Mouse (Mus musculus) embryo, embryonic 11.5 days (tissue): ENCODE measurements around the gene Ncdn.

ENCODE experiments used
- DNase-seq: peaks from one replicate; pipeline ENCODE4 v3.0.0-alpha.2; 2012; ENCODE audit warnings: low read depth, low spot score

Ncdn gene

DNA sequence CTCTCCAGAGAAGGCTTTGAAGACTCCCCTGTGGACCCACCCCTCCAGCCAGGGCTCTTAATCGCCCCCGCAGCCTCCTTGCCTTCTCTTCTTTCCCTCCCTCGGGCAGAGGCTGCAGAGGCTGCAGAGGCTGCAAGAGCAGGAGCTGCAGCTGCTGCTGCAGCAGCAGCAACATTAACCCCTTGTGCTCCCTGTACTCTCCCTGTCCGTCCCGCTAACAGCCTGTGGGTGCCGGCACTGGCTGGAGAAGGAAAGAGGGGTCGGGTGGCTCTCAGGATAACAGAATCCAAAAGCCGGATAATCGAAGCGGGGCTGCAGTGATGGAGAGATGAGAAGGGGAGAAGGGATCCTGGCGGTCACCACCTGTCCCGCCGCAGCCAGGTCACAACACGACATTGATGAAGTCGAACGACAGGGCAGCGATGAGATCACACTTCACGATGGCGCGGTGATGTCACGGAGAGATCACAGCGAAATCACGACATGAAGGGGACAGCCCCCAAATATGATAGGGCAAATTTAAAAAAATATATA, 563 bp downstream of the Ncdn start:
- DNase-seq: no peak

GRCm38 (mm10) chr4:126752024-126752607, 1.1 kb downstream of the Ncdn start:
- DNase-seq: no peak

DNA sequence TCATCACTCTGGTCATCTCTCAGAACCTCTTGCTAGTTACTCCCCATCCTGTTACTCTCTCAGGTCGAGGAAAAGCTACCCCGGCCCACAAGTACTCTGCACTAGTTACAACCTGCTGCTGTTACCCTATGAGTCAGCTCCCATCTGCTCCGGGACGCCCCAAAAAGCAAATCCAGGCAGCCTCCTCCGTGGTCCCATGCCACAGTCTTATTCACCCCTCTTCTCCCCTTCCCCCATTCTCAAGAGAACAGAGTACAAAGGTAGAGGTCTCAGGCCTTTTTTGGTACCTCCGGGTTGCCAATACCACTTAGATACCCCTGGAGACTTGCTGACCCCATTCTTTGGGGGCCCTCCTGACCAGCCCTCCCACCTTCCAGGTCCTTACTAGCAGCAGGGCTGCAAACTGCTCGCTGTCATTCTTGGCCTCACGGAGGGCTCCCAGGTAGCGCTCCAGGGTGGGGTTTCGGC, 1.6 kb downstream of the Ncdn start:
- no peak for DNase-seq

DNA sequence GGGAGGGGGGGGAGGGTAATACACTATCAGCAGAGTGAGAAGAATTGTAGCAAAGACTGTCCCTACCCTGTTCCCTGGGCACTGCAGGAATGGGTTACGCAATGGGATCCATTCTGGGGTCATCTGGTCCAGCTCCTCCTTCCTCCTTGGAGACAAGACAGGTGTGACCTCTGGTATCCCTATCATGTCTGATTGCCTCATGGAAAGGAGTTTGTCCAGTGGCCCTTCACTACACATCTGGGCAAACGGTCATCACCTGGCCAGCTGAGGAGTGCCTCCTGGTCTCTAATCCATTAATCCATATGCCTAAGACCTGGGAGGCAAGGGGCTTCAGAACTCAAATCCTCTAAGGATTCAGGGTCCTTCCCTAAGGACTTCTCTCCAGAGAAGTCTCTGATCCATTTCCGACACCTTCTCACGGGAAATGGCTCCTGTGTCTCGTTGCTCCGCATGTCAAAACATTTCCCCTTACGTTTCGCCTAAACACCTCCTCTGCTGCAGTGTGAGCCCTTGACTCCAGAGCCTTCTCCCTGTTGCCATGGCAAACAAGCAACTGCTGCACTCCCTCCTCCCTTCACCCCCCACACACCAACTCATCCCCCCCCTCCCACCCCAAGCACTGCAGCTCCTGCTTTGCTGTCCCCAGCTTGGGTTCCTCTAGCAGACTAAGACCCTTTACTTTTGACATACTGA, 2.2 kb downstream of the Ncdn start:
- DNase-seq: no peak

DNA sequence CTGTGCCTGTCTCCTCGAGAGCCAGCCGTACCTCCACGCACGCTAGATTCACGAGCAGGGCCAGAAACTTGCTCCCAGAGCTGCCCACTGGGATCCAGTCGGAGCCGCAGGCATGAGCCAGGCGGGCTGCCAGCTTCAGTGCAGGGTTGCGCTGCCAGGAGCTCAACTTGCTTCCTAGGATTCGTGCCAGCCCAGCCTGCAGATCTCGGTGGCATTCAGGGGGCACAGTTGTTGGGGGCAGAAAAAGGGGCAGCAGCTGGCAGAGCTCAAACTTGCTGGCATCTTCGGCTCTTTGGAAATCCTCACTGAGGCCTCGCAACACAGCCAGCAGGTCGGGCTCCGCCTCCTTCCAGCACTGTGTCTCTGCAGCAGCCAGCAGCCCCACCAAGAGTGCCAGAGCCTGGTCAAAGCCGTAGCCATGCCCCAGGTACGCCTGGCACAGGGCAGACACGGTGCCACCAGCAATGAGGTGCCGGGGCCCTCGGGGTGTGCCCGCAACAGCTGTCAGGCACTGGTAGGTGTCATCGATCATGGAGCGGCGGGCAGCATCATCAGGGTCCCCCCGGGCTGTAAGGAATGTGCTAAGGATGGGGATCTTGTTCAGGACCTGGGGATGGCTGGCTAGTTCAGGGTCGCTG, 3.1 kb downstream of the Ncdn start:
- no peak for DNase-seq

DNA sequence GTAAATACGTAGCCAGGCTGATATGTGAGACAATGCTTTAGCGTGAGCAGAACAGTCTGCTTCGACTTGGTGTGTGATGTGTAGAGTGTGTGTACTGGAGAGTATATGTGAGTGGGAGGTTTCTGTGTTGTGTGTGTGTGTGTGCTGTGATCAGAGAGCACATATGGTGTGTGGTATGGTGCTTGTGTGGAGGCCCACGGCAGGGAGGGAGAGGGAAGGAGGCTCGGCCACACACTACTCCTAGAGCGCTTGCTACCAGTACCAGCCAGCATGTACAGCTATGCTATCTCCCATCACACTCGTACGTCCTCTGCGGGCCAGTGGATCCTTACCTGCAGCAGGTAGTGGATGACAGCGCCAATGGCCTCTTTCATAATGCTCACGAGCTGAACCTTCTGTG, 3.7 kb downstream of the Ncdn start:
- no peak for DNase-seq

GRCm38 (mm10) chr4:126748381-126748780, 4.9 kb downstream of the Ncdn start:
- no peak for DNase-seq

DNA sequence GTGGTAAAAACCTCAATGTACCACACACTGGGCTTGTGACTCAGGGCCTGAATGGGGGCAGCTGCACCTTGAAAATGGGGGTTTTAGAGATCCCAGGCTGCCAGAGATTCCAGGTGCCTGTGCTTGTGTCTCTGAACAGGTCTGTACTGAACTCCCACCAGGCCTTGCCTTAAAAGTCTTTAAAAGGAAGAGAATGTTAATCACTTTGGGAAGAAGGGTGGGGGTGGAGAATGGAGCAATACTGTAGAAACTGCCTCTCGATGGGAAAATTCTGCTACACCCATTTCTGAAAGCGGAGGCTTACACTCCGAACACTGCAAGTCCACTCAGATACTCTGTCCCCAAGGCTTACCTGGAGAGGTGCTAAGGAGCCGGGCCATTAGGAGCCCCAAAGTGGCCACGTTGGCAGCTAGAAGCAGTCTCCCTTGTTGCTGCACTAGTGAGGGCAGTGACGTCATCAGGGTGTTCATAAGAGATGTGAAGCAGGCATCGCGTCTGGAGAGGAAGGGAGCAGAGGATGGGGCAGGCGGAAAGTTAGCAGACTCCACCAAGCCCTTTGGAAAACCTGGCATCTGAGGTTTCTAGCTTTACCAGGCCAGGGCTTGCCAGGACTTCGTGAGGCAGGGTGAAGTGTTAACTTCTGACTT, 6.9 kb downstream of the Ncdn start:
- DNase-seq: no peak

- DNase-seq: no peak
These were observed 7.6 kb downstream of the Ncdn start for GRCm38 (mm10) chr4:126745506-126746193.

- no peak for DNase-seq
These were observed 8.4 kb downstream of the Ncdn start for GRCm38 (mm10) chr4:126744831-126745230.

DNA sequence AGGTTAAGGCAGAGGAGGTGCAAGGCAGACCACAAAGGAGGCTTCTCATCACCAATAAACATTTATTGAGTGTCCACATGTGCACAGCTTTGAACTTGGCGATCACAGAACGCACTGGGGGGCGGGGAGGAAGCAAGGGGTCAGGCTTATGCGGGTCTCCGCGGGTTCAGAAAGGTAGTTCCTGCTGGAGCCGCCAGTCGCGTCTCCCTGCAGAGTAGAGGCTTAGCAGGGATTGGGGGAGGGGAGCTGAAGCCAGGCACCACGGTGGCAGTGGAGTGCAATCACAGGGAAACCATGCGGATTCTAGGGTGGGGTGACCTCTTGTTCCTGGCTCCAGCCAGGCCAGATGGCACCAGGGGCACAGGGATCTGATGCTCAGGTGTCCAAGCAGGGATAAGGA, 9.5 kb downstream of the Ncdn start:
- no peak for DNase-seq

- no peak for DNase-seq
These were observed 10.3 kb downstream of the Ncdn start for GRCm38 (mm10) chr4:126742976-126743375.

GRCm38 (mm10) chr4:126741448-126741847, 11.8 kb downstream of the Ncdn start:
- peak; percentile 63 for DNase-seq

GRCm38 (mm10) chr4:126739966-126740676, 13.1 kb downstream of the Ncdn start:
- DNase-seq: no peak

- no peak for DNase-seq
These were observed 17.2 kb downstream of the Ncdn start, which contains the start of gene Tfap2e for GRCm38 (mm10) chr4:126736001-126736414. Gene Tfap2e, minus strand, starts transcription at chr4:126736240.

DNA sequence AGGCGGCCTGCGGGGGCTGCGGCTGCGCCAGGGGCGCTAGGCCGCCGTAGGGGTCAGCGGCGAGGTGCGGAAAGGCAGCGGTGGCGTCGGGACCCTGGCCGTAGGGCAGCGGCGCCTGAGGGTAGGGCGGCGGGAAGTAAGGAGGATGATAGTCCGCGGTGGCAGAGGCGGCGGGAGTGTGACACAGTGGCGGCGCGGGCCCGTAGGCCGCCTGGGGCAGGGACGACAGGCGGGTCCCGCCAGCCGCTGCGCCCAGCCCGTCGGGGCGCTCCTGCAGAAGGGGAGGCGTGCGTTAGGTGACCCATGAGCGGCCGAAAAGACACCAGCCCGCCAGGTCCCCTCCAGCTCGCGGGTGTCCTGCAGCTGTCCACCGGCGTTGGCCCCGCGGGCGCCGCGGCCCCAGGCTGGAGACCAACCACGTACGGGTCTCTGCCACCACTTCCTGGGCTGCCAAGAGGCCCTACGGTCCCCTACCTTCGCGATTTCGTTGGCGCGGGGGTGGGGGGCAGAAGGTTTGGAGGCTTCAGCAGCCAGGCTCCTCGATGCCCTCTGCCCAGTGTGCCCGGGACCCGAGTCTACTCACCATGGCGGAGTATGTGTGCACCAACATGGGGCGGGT, 17.7 kb downstream of the Ncdn start:
- DNase-seq: no peak

DNA sequence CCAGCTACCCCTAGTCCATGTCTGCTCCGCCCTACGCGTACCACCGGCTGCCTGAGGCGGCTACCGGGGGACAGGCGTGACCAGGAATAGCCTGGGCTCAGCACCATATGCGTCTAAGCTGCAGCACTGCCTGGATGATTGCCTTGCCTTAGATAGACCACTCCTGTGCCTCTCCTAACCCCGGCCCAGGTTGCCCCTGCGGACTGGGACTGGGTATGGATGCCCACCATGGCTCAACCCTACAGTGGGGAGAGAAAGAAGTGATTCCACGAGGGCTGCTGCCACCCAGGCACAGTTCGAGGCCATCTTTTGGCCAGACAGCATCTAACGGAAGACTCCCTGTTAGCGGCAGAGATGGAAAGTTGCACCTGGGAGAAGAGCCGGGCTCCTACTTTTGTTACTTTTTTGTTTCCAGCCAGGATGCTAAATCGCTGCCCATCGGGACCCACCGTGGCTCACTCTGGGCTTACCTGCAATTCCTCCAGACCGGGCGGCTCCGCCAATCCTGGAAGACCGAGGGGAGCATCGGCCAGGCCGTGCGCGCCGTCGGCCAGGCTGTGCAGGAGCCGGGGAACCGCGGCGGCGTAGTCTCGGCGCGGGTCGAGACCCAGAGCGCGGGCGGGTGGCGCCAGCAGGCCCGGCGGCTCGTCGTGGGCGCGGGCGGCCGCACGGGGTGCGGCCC, 18.4 kb downstream of the Ncdn start:
- no peak for DNase-seq

GRCm38 (mm10) chr4:126734001-126734603, 19.1 kb downstream of the Ncdn start:
- DNase-seq: no peak
